Mouse (Mus musculus): ENCODE results near the gene Lingo3. TPM values are rescaled to one million over a fixed set of nuclear protein-coding genes. Genes with fewer than 3 reads are reported as not detected.
"Not testable (repeated sequence)": the region's sequence is repeated elsewhere in the genome, so short reads cannot be mapped to it uniquely, and the experiment has no call there.

Lingo3 gene
- polyA plus RNA-seq, 1 experiment, result 0.04 TPM

GRCm38 (mm10) chr10:80832818-80833217, 11.0 kb downstream of the Lingo3 start:
- Histone ChIP-seq H3K36me3 (replicated peaks; ENCODE audit: low read length) (peaks cover 31% of the 10 kb centered on the region), H3K27me3 (replicated peaks) (peaks cover 53% of the 10 kb centered on the region), H3K4me1 (peaks cover 81% of the 10 kb centered on the region)

GRCm38 (mm10) chr10:80831136-80831535, 12.7 kb downstream of the Lingo3 start:
- Histone ChIP-seq H3K4me3 (replicated peaks) (no peak overlapping the region), H3K9me3 (peaks cover 18% of the 10 kb centered on the region), H3K27me3 (replicated peaks) (peaks cover 36% of the 10 kb centered on the region), H3K36me3 (replicated peaks; ENCODE audit: low read length) (peaks cover 36% of the 10 kb centered on the region), H3K4me1 (peaks cover 71% of the 10 kb centered on the region)
- TF ChIP-seq FLI1 (IDR thresholded peaks at IDR 0.05; ENCODE audit: low read length), result no peak
- no peak for TF ChIP-seq GATA1 (IDR thresholded peaks at IDR 0.05; ENCODE audit: borderline replicate concordance, low read length)

More at GRCm38 (mm10) chr10:80832818-80833217, 11.0 kb downstream of the Lingo3 start:
- H3K9me3 ChIP-seq, result peaks cover 18% of the 10 kb centered on the region
- H3K4me3 ChIP-seq (replicated peaks), result no peak overlapping the region
- TF ChIP-seq FLI1 (IDR thresholded peaks at IDR 0.05; ENCODE audit: low read length) (no peak), GATA1 (IDR thresholded peaks at IDR 0.05; ENCODE audit: borderline replicate concordance, low read length) (no peak)

GRCm38 (mm10) chr10:80829359-80830278, 14.2 kb downstream of the Lingo3 start:
- H3K27me3 ChIP-seq (replicated peaks), result peaks cover 21% of the 10 kb centered on the region
- TF ChIP-seq FLI1 (IDR thresholded peaks at IDR 0.05; ENCODE audit: low read length) (no peak), GATA1 (IDR thresholded peaks at IDR 0.05; ENCODE audit: borderline replicate concordance, low read length) (no peak)
- H3K36me3 ChIP-seq (replicated peaks; ENCODE audit: low read length), result peaks cover 36% of the 10 kb centered on the region
- H3K9me3 ChIP-seq, result peaks cover 4% of the 10 kb centered on the region
- peak overlapping the region; percentile 4 for H3K4me3 ChIP-seq (replicated peaks)
- peaks cover 70% of the 10 kb centered on the region for H3K4me1 ChIP-seq

- Histone ChIP-seq H3K4me1 (peaks cover 75% of the 10 kb centered on the region), H3K27me3 (replicated peaks) (peaks cover 11% of the 10 kb centered on the region), H3K4me3 (replicated peaks) (peak overlapping the region; percentile 72), H3K36me3 (replicated peaks; ENCODE audit: low read length) (peaks cover 36% of the 10 kb centered on the region)
- H3K9me3 ChIP-seq, result not testable (repeated sequence)
Measured at GRCm38 (mm10) chr10:80828587-80828986, 15.3 kb downstream of the Lingo3 start.

- peaks cover 75% of the 10 kb centered on the region for H3K4me1 ChIP-seq
- peaks cover 4% of the 10 kb centered on the region for H3K27me3 ChIP-seq (replicated peaks)
Measured at GRCm38 (mm10) chr10:80827870-80828420, 15.9 kb downstream of the Lingo3 start.

GRCm38 (mm10) chr10:80827063-80827869, 16.6 kb downstream of the Lingo3 start:
- Histone ChIP-seq H3K4me3 (replicated peaks) (peak overlapping the region; percentile 93), H3K9me3 (no peaks in the 10 kb centered on the region), H3K4me1 (peaks cover 74% of the 10 kb centered on the region), H3K27me3 (replicated peaks) (peaks cover under 1% of the 10 kb centered on the region), H3K36me3 (replicated peaks; ENCODE audit: low read length) (peaks cover 36% of the 10 kb centered on the region)
- TF ChIP-seq GATA1 (IDR thresholded peaks at IDR 0.05; ENCODE audit: borderline replicate concordance, low read length), result no peak
- no peak for TF ChIP-seq FLI1 (IDR thresholded peaks at IDR 0.05; ENCODE audit: low read length)

More at GRCm38 (mm10) chr10:80827870-80828420, 15.9 kb downstream of the Lingo3 start:
- no peaks in the 10 kb centered on the region for H3K9me3 ChIP-seq
- peaks cover 36% of the 10 kb centered on the region for H3K36me3 ChIP-seq (replicated peaks; ENCODE audit: low read length)
- no peak for TF ChIP-seq GATA1 (IDR thresholded peaks at IDR 0.05; ENCODE audit: borderline replicate concordance, low read length)
- H3K4me3 ChIP-seq (replicated peaks), result peak overlapping the region; percentile 93

GRCm38 (mm10) chr10:80826151-80827062, 17.4 kb downstream of the Lingo3 start, which contains the start of gene Oaz1:
TSS of gene Oaz1 (plus strand) at chr10:80826656.
- TF ChIP-seq FLI1 (IDR thresholded peaks at IDR 0.05; ENCODE audit: low read length) (no peak), GATA1 (IDR thresholded peaks at IDR 0.05; ENCODE audit: borderline replicate concordance, low read length) (no peak)
- H3K36me3 ChIP-seq (replicated peaks; ENCODE audit: low read length), result peaks cover 36% of the 10 kb centered on the region
- peak within 1 kb of the TSS; percentile 93 for H3K4me3 ChIP-seq (replicated peaks)
- no peaks in the 10 kb centered on the region for H3K27me3 ChIP-seq (replicated peaks)
- H3K4me1 ChIP-seq, result peaks cover 71% of the 10 kb centered on the region
- no peaks in the 10 kb centered on the region for H3K9me3 ChIP-seq

- Histone ChIP-seq H3K36me3 (replicated peaks; ENCODE audit: low read length) (peaks cover 23% of the 10 kb centered on the region), H3K4me3 (replicated peaks) (peak overlapping the region; percentile 21), H3K9me3 (no peaks in the 10 kb centered on the region), H3K4me1 (peaks cover 55% of the 10 kb centered on the region), H3K27me3 (replicated peaks) (no peaks in the 10 kb centered on the region)
- TF ChIP-seq GATA1 (IDR thresholded peaks at IDR 0.05; ENCODE audit: borderline replicate concordance, low read length) (no peak), FLI1 (IDR thresholded peaks at IDR 0.05; ENCODE audit: low read length) (no peak)
Measured at GRCm38 (mm10) chr10:80824827-80825226, 19.0 kb downstream of the Lingo3 start.

Measured in megakaryocyte, embryonic 14.5 days (primary cell).